Mouse (Mus musculus) testis, adult 2 months (tissue): ENCODE measurements around the gene Resp18. TPM values are rescaled to one million over a fixed set of nuclear protein-coding genes. Genes with fewer than 3 reads are reported as not detected.

Experiments
- H3K27ac ChIP-seq: fragments of 200-500 bp; 2 replicates; pipeline ENCODE4 v1.5.1; 2012; ENCODE audit warnings: low read depth, low read length; ENCODE audit not compliant: control insufficient read depth, insufficient read depth
- H3K27me3 ChIP-seq: fragments of 200-500 bp; 2 replicates; pipeline ENCODE4 v1.6.1; 2012; ENCODE audit warnings: mild to moderate bottlenecking, low read length, moderate library complexity; ENCODE audit not compliant: control insufficient read depth, insufficient read depth
- H3K36me3 ChIP-seq: fragments of 200-500 bp; 2 replicates; pipeline ENCODE4 v1.6.1; 2012; ENCODE audit warnings: mild to moderate bottlenecking, low read length; ENCODE audit not compliant: control insufficient read depth, insufficient read depth
- H3K4me1 ChIP-seq: fragments of 200-500 bp; 2 replicates; pipeline ENCODE4 v1.6.1; 2012; ENCODE audit warnings: low read length; ENCODE audit not compliant: control insufficient read depth, insufficient read depth
- H3K4me3 ChIP-seq: fragments of 200-500 bp; 2 replicates; pipeline ENCODE4 v1.5.1; 2012; ENCODE audit warnings: low read depth, mild to moderate bottlenecking, low read length, moderate library complexity, mixed read lengths; ENCODE audit not compliant: control insufficient read depth
- CTCF ChIP-seq: fragments of 200-500 bp; IDR thresholded peaks from 2 replicates; pipeline ENCODE4 v1.5.1; 2012; ENCODE audit warnings: low read depth, mild to moderate bottlenecking, inconsistent platforms, low read length, moderate library complexity; ENCODE audit not compliant: control insufficient read depth, insufficient read depth, insufficient replicate concordance
- POLR2A ChIP-seq: fragments of 200-500 bp; IDR thresholded peaks from 2 replicates; pipeline ENCODE4 v1.6.1; 2012; ENCODE audit warnings: low read depth, mild to moderate bottlenecking, inconsistent platforms, low read length, moderate library complexity; ENCODE audit not compliant: control insufficient read depth
- polyA plus RNA-seq: library from polyadenylated mRNA; depleted of rRNA; stranded (reverse); fragments of >200 nt; gene quantifications from 2 replicates; pipeline ENCODE4 v1.2.3, GENCODE M21; 2012; rRNA removed

Resp18 gene
- polyA plus RNA-seq, 1 experiment, result 0.20 TPM

DNA sequence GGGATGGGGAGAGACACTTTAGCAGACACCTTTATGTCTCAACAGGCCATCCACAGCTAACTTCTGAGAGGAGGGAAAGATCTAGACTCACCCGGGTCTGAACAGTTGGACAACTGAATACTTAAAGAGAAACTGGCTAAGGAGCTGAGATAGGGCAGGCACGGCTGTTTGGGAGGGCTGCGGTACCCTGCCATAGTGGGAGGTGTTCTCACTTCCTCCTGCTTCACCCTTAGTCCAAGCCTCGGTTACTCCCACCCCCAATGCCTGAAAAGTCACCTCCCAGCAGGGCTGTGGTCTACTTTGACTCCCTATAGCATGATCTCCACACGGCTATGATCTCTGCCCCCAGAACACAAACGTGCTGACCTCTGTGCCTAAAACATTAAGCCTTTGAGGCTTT is 54.7 kb downstream of the Resp18 start:
- TF ChIP-seq POLR2A, result no peak
- no peak for TF ChIP-seq CTCF
- Histone ChIP-seq H3K36me3 (no peaks in the 10 kb centered on the region), H3K4me3 (no peak overlapping the region), H3K27me3 (peaks cover 2% of the 10 kb centered on the region), H3K4me1 (peaks cover 9% of the 10 kb centered on the region), H3K27ac (no peak overlapping the region)

DNA sequence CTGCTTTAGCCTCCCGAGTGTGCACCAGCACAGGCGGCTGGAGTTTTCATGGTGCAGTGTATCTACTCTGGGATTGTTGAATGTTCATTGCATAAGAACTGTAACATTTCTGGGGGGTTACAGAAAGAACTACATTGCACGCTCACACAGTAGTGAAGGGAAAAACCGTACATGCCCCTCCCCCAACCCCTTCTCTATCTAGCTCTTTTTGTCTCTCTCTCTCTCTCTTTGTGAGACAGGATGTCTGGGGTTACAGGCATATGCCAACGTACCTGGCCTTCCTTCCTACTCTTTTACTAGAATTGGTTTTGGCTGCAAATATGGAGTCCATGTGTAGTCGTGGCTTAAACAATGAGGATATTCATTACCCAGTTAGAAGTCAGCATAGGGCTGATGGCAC is 55.3 kb downstream of the Resp18 start:
- Histone ChIP-seq H3K27me3 (peaks cover 4% of the 10 kb centered on the region), H3K27ac (no peak overlapping the region)

More for the DNA sequence above, 55.3 kb downstream of the Resp18 start:
- TF ChIP-seq POLR2A, result no peak
- TF ChIP-seq CTCF, result no peak
- no peak overlapping the region for H3K4me3 ChIP-seq
- H3K4me1 ChIP-seq, result peaks cover 16% of the 10 kb centered on the region
- H3K36me3 ChIP-seq, result no peaks in the 10 kb centered on the region

Other genes with a start within 250 kb of the Resp18 start
- gene Nhej1, start 153.2 kb downstream of the Resp18 start, polyA plus RNA-seq, result 7.7 and 7.9 TPM in 2 replicates
- not detected in 2 replicates for gene Slc23a3, start 144.5 kb downstream of the Resp18 start, polyA plus RNA-seq
- gene Cnppd1, start 135.7 kb downstream of the Resp18 start, polyA plus RNA-seq, result 43.5 and 44.3 TPM in 2 replicates
- 211 and 215 TPM in 2 replicates for gene Retreg2, start 135.6 kb downstream of the Resp18 start, polyA plus RNA-seq
- 7.1 and 7.4 TPM in 2 replicates for gene Zfand2b, start 109.8 kb downstream of the Resp18 start, polyA plus RNA-seq
- 34.2 and 36.6 TPM in 2 replicates for gene Abcb6, start 98.0 kb downstream of the Resp18 start, polyA plus RNA-seq
- 5.4 and 6.2 TPM in 2 replicates for gene Ankzf1, start 86.3 kb downstream of the Resp18 start, polyA plus RNA-seq
- gene Atg9a, start 86.2 kb downstream of the Resp18 start, polyA plus RNA-seq, result 529 TPM in 2 replicates
- 117 and 129 TPM in 2 replicates for gene Glb1l, start 67.6 kb downstream of the Resp18 start, polyA plus RNA-seq
- gene Stk16, start 67.6 kb downstream of the Resp18 start, polyA plus RNA-seq, result 205 and 207 TPM in 2 replicates
- 163 and 204 TPM in 2 replicates for gene Tuba4a, start 58.5 kb downstream of the Resp18 start, polyA plus RNA-seq
- gene A630095N17Rik, start 46.3 kb downstream of the Resp18 start, polyA plus RNA-seq, result 10.2 and 12.7 TPM in 2 replicates
- gene Dnajb2, start 42.0 kb downstream of the Resp18 start, polyA plus RNA-seq, result 298 and 299 TPM in 2 replicates
- gene Ptprn, start 13.9 kb downstream of the Resp18 start, polyA plus RNA-seq, result 0.41 and 0.49 TPM in 2 replicates
- gene Dnpep, start 39.6 kb upstream of the Resp18 start, polyA plus RNA-seq, result 158 and 175 TPM in 2 replicates
- gene Des, start 81.9 kb upstream of the Resp18 start, polyA plus RNA-seq, result 3.6 and 9.8 TPM in 2 replicates
- gene Speg, start 96.9 kb upstream of the Resp18 start, polyA plus RNA-seq, result 1.4 and 5.8 TPM in 2 replicates
- 96.2 and 98.2 TPM in 2 replicates for gene Gmppa, start 157.5 kb upstream of the Resp18 start, polyA plus RNA-seq
- 0.82 and 1.0 TPM in 2 replicates for gene Asic4, start 172.0 kb upstream of the Resp18 start, polyA plus RNA-seq
- 39.5 and 40.8 TPM in 2 replicates for gene Chpf, start 200.9 kb upstream of the Resp18 start, polyA plus RNA-seq
- gene Tmem198, start 201.1 kb upstream of the Resp18 start, polyA plus RNA-seq, result 7.2 and 8.9 TPM in 2 replicates
- 46.0 and 47.0 TPM in 2 replicates for gene Obsl1, start 228.0 kb upstream of the Resp18 start, polyA plus RNA-seq
- 160 and 210 TPM in 2 replicates for gene Inha, start 228.7 kb upstream of the Resp18 start, polyA plus RNA-seq
- gene Stk11ip, start 243.1 kb upstream of the Resp18 start, polyA plus RNA-seq, result 22.4 and 24.2 TPM in 2 replicates